ENCODE assay signal across 10 mouse cellular contexts in genomic region chr14:60741490-60741981, GRCm38 (mm10). TPM values are rescaled to one million over a fixed set of nuclear protein-coding genes. Genes with fewer than 3 reads are reported as not detected.
DNase-seq lines count a peak whose midpoint lies in the region; ATAC-seq lines count a peak whose summit lies in the region.
"Had no signal": no experiment of that assay in that cellular context is flagged by ENCODE, and none has a peak within 500 bp of the region (broad histone marks: within the 10 kb centered on the region; RNA-seq: fewer than 3 reads in every experiment).

No protein-coding gene starts in this region.

- H3K27ac ChIP-seq in forebrain, embryonic 14.5 days (ENCODE audit: low read depth, low read length): peak overlapping the region; percentile 79
- H3K27ac ChIP-seq in intestine, embryonic 16.5 days (ENCODE audit: low read length): peak overlapping the region; percentile 43
- H3K27ac ChIP-seq in neural tube, embryonic 14.5 days (ENCODE audit: low read depth, low read length): peak overlapping the region; percentile 66; the same call in 1 of the 2 replicates

- H3K4me3 ChIP-seq in forebrain, embryonic 14.5 days (ENCODE audit: low read depth, low read length): no peak overlapping the region
- H3K4me3 ChIP-seq in intestine, embryonic 16.5 days (ENCODE audit: low read length): no peak overlapping the region
- no peak overlapping the region for H3K4me3 ChIP-seq in neural tube, embryonic 14.5 days (ENCODE audit: low read depth, low read length)
- H3K4me3 ChIP-seq: erythroblast, embryonic 14.5 days had no signal

- H3K4me2 ChIP-seq in forebrain, embryonic 14.5 days (ENCODE audit: low read length): no peak overlapping the region
- H3K4me2 ChIP-seq in intestine, embryonic 16.5 days (ENCODE audit: low read depth, low read length): no peak overlapping the region
- no peak overlapping the region for H3K4me2 ChIP-seq in neural tube, embryonic 14.5 days (ENCODE audit: low read depth, low read length)

- H3K36me3 ChIP-seq in forebrain, embryonic 14.5 days (ENCODE audit: control insufficient read depth, insufficient read depth, low read length): peaks cover 23% of the 10 kb centered on the region
- H3K36me3 ChIP-seq in intestine, embryonic 16.5 days (ENCODE audit: control insufficient read depth, insufficient read depth, low read length): peaks cover 3% of the 10 kb centered on the region; the same call in 1 of the 2 replicates
- no peaks in the 10 kb centered on the region for H3K36me3 ChIP-seq in neural tube, embryonic 14.5 days (ENCODE audit: control insufficient read depth, insufficient read depth, low read length)

- WGBS in forebrain, embryonic 14.5 days: 35% methylated on average over 6 of the region's 6 CpGs
- 51% methylated on average over 6 of the region's 6 CpGs for WGBS in intestine, embryonic 16.5 days
- WGBS in neural tube, embryonic 14.5 days: 71% methylated on average over 6 of the region's 6 CpGs

- peaks cover 34% of the 10 kb centered on the region for H3K4me1 ChIP-seq in forebrain, embryonic 14.5 days (ENCODE audit: control insufficient read depth, insufficient read depth, low read length)
- H3K4me1 ChIP-seq in intestine, embryonic 16.5 days (ENCODE audit: control insufficient read depth, insufficient read depth, low read length): peaks cover 41% of the 10 kb centered on the region
- H3K4me1 ChIP-seq in neural tube, embryonic 14.5 days (ENCODE audit: control insufficient read depth, insufficient read depth, low read length): peaks cover 19% of the 10 kb centered on the region

- ATAC-seq in forebrain, embryonic 14.5 days: peak; percentile 75
- ATAC-seq in intestine, embryonic 16.5 days: 0 out of 2 replicates have a peak, but pooled peaks have one; percentile 16
- ATAC-seq in neural tube, embryonic 14.5 days (ENCODE audit: low read depth): peak; percentile 29; the same call in 1 of the 2 replicates
- ATAC-seq in erythroblast, adult 5-6 weeks (replicated peaks; ENCODE audit: low FRiP score, poor library complexity, severe bottlenecking): no peak

- H3K9me3 ChIP-seq in forebrain, embryonic 14.5 days (replicated peaks; ENCODE audit: control insufficient read depth, low read length): no peaks in the 10 kb centered on the region
- no peaks in the 10 kb centered on the region for H3K9me3 ChIP-seq in intestine, embryonic 16.5 days (ENCODE audit: control insufficient read depth, low read length)
- H3K9me3 ChIP-seq in neural tube, embryonic 14.5 days (ENCODE audit: control insufficient read depth, low read length): no peaks in the 10 kb centered on the region

- DNase-seq in layer of hippocampus, postnatal 10 days (ENCODE audit: low spot score in 2 of 2): peak; percentile 56 to 68
- no peak for DNase-seq in layer of hippocampus, adult 9-10 months (ENCODE audit: low spot score)
- DNase-seq in adrenal gland, postnatal 25 days: peak; percentile 81
- peak; percentile 78 for DNase-seq in forebrain, embryonic 14.5 days (ENCODE audit: low spot score)
- no peak for DNase-seq in c-Kit-positive CD71-positive TER-119-positive erythroid progenitor cells, embryonic 14.5 days (ENCODE audit: low spot score)

- H3K27me3 ChIP-seq in forebrain, embryonic 14.5 days (replicated peaks; ENCODE audit: control insufficient read depth, insufficient read depth, low read length): no peaks in the 10 kb centered on the region
- no peaks in the 10 kb centered on the region for H3K27me3 ChIP-seq in intestine, embryonic 16.5 days (replicated peaks; ENCODE audit: control insufficient read depth, insufficient read depth, low read length)
- H3K27me3 ChIP-seq in neural tube, embryonic 14.5 days (ENCODE audit: control insufficient read depth, insufficient read depth, low read length): no peaks in the 10 kb centered on the region

- no peak overlapping the region for H3K9ac ChIP-seq in forebrain, embryonic 14.5 days (ENCODE audit: low read length)
- H3K9ac ChIP-seq in intestine, embryonic 16.5 days (ENCODE audit: low read depth, low read length): no peak overlapping the region
- no peak overlapping the region for H3K9ac ChIP-seq in neural tube, embryonic 14.5 days (replicated peaks; ENCODE audit: low read depth, low read length)

RNA-seq across cellular contexts. Expression of gene C1qtnf9, which starts 26.4 kb away (rescaled TPM):
- total RNA-seq in layer of hippocampus, postnatal 10 days (2021): under 1 TPM in 1 of 2 experiments, not detected in 1; 0.18 TPM
- 4.0 and 4.9 TPM in 2 replicates for total RNA-seq in adrenal gland, postnatal 25 days (2021)
- polyA plus RNA-seq in forebrain, embryonic 14.5 days (2014; fragmentation: Nextera tagmentation; extraction: Ambion mirVana): not detected in 2 replicates
- 1.7 TPM in 2 replicates for polyA plus RNA-seq in intestine, embryonic 16.5 days (2015; fragmentation: Nextera tagmentation; extraction: Ambion mirVana)
- polyA plus RNA-seq in neural tube, embryonic 14.5 days (2014; fragmentation: Nextera tagmentation; extraction: Ambion mirVana): not detected in 2 replicates
- total RNA-seq in erythroblast, adult 5-6 weeks (2015; ENCODE audit: low replicate concordance): not detected in 2 replicates
- not detected in 2 replicates for total RNA-seq in erythroblast, adult 5-6 weeks (2017; ENCODE audit: low replicate concordance)
- polyA plus RNA-seq: neural tube, embryonic 11.5 days had no signal

RNA-seq across cellular contexts. Expression of gene Mipep, which starts 42.8 kb away (rescaled TPM):
- 10 to 100 TPM; 25.9 to 26.8 TPM for total RNA-seq in layer of hippocampus, postnatal 10 days (2021)
- total RNA-seq in adrenal gland, postnatal 25 days (2021): 37.1 and 38.0 TPM in 2 replicates
- polyA plus RNA-seq in forebrain, embryonic 14.5 days (2014; fragmentation: Nextera tagmentation; extraction: Ambion mirVana): 22.9 and 24.4 TPM in 2 replicates
- 20.0 and 21.2 TPM in 2 replicates for polyA plus RNA-seq in intestine, embryonic 16.5 days (2015; fragmentation: Nextera tagmentation; extraction: Ambion mirVana)
- 19.9 and 20.4 TPM in 2 replicates for polyA plus RNA-seq in neural tube, embryonic 14.5 days (2014; fragmentation: Nextera tagmentation; extraction: Ambion mirVana)
- total RNA-seq in erythroblast, adult 5-6 weeks (2015; ENCODE audit: low replicate concordance): 1.9 and 2.5 TPM in 2 replicates
- 3.3 and 7.2 TPM in 2 replicates for total RNA-seq in erythroblast, adult 5-6 weeks (2017; ENCODE audit: low replicate concordance)

Comparison
In these comparisons a context has a peak if more than half of its experiments do, and no peak if none do; other contexts are left out.
1. DNase-seq: peak in layer of hippocampus, postnatal 10 days (2 of 2), adrenal gland, postnatal 25 days (single experiment) and forebrain, embryonic 14.5 days (single experiment); none in layer of hippocampus, adult 9-10 months (single experiment) and c-Kit-positive CD71-positive TER-119-positive erythroid progenitor cells, embryonic 14.5 days (single experiment).
2. Peak in every context shown above with its lines, with median percentiles within 50 percentile points of each other: H3K27ac ChIP-seq.